Mouse (Mus musculus): ENCODE results near the gene Btrc. TPM values are rescaled to one million over a fixed set of nuclear protein-coding genes. Genes with fewer than 3 reads are reported as not detected.

The Btrc gene
- total RNA-seq, 1 experiment from 2014 or later, result 21.4 TPM

DNA sequence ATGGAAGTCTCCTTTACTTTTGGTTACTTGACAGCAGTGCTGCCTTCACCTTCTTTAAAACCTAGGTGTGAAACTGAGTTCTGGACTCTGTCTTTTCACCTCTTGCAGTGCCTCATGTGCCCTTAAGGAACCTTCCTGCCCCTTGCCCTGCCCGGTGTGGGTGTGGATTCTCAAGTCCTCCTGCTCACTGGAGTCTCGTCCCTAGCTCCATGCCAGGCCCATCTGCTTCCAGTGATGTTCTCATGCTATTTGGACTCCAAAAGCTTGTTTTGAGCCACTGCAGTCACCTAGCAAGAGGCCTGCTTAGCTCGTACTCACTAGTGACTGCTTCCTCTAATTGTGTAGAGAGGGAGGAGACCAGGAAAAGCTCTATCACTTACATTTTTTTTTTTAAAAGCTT lies 50.4 kb downstream of the Btrc start:
- ATAC-seq (ENCODE audit: extremely low read depth, insufficient number of reproducible peaks, low FRiP score, poor library complexity, severe bottlenecking), result no peak

DNA sequence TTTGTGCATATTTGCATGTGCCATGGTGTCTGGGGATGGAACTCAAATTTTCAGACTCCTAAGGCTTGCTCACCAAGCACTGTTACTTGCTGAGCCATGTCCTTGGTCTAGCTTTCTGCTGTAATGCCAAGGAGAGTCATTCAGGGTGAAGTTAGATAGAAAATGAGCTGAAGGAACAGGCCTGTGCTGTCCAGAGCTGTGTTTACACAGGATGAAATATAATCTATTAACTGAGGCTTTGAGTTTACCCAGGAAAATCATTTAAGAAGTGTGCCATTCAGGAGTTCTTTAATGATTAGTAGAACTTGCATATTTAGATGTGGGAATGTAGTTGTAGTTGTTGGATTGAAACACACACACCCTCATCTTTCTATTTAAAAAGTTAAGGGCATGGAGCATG lies 54.1 kb downstream of the Btrc start:
- no peak for ATAC-seq (ENCODE audit: extremely low read depth, insufficient number of reproducible peaks, low FRiP score, poor library complexity, severe bottlenecking)

DNA sequence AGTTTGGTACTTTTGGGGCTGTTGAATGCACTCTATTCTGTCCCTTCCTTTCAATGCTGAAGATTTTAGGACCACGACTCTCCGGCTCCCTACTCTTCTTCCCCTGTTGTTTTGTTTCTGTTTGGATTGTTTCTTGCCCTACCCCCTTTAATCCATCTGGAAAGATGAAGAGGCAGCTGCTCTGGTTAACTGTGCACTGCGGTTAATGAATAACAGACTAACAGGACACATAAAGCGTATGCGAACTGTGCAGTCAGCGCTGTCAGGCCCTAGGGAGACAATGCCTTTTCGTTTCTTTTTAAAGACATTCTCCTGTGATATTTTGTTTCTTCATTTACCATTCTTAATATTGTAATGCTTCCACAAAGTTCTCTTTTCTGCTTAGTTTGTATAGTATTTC lies 58.7 kb downstream of the Btrc start:
- ATAC-seq (ENCODE audit: extremely low read depth, insufficient number of reproducible peaks, low FRiP score, poor library complexity, severe bottlenecking), result no peak

DNA sequence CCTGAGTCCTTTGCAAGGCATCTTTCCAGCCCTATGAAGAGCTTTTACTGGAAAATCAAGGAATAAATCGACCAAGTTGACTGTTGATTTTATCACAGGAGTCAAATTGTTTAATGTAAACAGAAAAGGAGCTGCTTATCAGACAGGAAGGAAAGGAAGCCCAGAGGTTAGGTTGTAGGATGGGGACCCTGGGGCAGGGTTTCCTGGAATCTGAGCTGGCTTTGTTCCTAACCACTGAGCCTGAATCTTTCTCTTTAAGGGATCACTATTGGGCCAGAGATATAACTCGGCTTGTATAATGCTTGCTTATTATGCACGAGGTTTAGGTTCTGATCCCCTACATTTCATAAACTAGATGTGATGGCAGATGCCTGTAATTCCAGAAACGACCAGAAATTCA lies 64.6 kb downstream of the Btrc start:
- no peak for ATAC-seq (ENCODE audit: extremely low read depth, insufficient number of reproducible peaks, low FRiP score, poor library complexity, severe bottlenecking)

DNA sequence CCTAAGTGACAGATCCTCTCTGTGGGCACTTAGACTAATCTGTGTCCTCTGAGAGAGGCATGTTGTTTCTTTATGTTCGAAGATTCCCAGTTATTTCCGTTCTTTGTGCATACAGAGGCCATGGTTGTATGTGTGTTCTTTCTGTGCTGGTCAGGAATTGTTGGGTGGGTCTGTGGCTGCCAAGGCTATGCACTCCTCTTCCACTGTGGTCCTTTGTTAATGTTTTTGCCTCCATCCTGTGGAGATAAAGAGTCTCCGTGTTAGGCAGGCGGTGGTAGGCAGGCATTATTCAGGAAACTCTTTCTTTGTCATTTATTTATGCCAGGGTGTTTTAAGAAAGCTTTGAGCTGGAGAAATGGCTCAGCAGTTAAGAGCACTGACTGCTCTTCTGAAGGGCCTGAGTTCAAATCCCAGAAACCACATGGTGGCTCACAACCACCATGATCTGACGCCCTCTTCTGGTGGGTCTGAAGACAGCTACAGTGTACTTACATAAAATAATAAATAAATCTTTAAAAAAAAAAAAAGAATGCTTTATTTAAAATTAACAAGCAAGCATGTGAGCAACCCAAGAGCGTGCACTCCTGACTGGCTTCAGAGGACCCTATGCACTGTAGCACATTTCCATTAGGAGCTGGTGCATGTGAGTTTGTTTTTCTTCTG lies 67.6 kb downstream of the Btrc start:
- no peak for ATAC-seq (ENCODE audit: extremely low read depth, insufficient number of reproducible peaks, low FRiP score, poor library complexity, severe bottlenecking)

DNA sequence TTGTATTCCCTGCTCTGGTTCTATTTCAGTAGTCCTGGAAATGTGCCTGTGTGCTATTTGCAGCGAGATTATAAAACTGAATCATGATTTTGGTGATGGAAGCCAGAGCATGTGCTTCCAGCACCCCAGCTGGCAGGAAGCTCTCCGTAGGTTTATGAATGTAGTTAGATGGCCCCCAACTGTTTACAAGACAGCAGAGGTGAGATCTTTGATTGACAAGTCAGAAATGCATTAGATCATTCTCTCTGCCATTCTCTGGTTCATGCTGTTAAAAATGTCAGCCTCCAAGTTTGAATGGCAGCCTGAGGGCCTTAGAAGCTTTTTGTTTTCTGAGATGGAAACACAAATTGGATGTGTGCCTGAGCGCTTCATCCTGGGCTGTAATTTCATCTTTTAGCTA lies 68.8 kb downstream of the Btrc start:
- ATAC-seq (ENCODE audit: extremely low read depth, insufficient number of reproducible peaks, low FRiP score, poor library complexity, severe bottlenecking), result no peak

DNA sequence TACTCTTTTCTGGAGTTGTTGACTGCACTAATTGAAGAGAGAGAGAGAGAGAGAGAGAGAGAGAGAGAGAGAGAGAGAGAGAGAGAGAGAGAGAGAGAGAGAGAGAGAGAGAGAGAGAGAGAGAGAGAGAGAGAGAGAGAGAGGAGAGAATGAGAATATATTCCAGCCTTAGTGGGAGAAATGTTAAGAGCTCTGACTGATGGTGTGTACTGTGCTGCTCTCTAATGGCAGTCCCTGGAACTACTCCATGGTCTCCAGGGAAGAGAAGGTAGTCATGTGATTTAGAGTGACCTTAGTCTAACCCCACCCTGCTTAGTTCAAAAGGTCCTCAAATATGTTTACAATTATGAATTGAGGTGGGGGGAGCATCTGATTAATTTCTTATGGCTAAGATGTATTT lies 72.5 kb downstream of the Btrc start:
- peak; percentile 53; the same call in 1 of the 2 replicates for ATAC-seq (ENCODE audit: extremely low read depth, insufficient number of reproducible peaks, low FRiP score, poor library complexity, severe bottlenecking)

DNA sequence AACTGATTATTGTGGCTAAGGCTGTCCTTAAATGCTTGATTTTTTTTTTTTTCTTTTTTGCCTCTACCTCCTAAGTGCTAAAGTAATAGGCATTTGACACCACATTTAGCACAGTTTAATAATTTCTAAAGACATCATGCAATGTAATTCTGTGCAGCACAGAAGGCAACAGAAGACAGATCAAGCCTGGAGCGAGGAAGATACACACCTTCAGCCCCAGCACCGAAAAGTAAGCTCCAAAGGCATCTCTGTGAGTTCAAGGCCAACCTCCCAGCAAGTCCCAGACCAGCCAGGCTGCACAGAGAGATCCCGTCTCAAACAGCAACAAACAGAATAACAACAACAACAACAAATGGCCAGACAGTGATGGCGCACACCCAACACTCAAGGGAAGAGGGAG lies 73.6 kb downstream of the Btrc start:
- ATAC-seq (ENCODE audit: extremely low read depth, insufficient number of reproducible peaks, low FRiP score, poor library complexity, severe bottlenecking), result no peak

DNA sequence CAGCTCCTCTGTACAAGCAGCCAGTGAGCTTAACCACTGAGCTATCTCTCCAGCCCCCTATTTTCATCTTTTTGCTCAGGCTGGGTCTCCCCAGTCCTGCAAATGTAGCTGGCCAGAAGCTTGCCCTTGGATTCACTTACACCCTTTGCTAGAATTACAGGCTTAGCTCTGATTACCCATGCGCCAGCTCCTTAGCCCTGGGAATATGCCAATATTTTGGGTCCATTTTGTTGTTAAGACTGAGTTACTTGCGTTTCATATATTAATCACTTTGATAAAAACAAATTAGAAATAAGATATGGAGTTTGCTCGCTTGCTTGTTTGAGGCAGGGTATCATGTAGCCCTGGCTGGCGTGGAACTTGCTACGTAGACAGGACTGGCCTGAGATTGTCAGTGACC lies 74.7 kb downstream of the Btrc start:
- no peak for ATAC-seq (ENCODE audit: extremely low read depth, insufficient number of reproducible peaks, low FRiP score, poor library complexity, severe bottlenecking)

DNA sequence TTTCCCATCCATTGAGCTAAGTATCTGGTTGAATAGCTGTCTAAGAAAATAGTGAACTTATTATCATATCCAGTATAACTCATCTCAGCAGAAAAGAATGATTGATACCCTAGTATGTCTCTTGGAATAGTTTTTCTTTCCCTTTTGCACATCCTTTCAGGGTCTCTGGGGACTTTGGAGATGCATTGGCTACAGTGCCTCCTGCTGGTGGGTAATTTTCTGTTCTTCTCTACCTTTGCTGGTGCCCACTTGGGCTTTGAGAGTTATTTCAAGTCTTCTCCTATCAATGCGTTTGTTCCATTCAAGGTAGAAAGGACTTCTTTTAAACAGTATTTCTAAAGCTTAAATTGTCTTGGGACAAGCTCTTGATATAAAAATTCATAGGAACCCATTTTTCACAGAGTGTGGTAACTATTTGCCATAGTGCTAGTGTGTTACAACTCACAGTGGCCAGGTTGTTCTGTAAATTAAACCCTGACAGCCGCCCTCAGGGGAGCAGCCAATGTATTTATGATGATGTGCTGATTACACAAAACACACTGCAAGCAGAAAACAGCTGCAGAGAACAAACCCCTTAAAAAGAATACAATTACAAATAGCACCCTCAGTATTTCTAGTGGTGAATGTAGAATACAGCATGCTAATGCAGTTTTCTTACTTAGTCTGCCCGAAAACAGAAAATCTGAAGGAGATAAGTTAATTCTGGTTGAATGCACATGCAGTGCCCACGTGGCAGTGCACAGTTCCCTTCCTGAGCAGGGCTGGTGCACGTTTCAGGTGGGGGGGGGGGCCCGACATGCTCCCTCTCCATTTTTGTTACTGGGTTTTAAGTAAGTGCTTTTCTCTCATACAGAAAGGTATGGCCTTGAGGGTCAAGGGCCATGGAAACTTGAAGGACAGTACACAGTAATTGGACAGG lies 75.7 kb downstream of the Btrc start:
- no peak for ATAC-seq (ENCODE audit: extremely low read depth, insufficient number of reproducible peaks, low FRiP score, poor library complexity, severe bottlenecking)

DNA sequence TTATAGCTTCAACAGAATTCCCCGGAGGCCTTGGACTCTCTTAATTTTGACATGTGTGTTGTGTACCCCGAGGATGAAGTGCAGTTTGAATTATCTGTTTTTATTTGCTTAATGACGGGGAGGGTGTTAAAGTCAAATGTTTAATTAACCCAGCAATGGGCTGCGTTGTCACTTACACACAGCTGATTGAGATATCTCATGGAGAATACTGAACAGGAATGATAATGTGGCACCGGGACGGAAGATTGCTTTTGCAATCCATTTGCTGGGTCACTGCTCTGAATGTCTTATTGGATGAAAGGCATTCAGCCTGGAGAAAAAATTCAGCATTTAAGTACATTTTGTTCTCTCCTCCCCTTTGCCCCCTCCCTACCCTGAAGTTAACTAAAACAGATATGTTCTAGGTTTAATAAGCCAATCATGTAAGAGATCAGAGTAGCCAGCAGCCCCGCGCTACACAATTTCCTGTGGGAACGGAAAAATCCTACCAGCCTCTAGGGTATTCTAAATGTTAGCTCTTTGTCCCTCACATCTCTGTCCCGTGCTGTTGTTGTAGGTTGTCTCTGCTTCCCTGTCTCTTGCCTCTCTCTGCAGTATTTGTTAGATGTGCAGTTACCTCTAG lies 77.1 kb downstream of the Btrc start:
- ATAC-seq (ENCODE audit: extremely low read depth, insufficient number of reproducible peaks, low FRiP score, poor library complexity, severe bottlenecking), result no peak

DNA sequence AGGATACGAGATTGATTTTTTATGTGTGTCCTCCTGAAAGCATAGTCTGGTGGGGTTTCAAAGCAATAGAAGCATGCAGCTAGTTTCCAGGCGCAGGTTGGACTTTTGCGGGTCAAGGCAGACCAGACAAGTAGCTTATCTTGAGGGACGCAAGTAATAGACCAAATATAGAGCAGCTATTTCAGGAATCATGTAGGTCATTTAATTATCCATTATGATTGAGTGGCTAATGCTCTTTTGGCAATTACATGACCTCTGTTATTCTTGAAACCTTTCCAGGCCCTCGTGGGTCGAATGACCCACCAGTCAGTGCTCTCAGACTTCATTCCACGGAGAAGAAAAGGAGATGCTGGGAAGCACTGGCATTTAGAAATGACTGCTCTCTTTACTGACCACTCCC lies 78.2 kb downstream of the Btrc start:
- no peak for ATAC-seq (ENCODE audit: extremely low read depth, insufficient number of reproducible peaks, low FRiP score, poor library complexity, severe bottlenecking)

DNA sequence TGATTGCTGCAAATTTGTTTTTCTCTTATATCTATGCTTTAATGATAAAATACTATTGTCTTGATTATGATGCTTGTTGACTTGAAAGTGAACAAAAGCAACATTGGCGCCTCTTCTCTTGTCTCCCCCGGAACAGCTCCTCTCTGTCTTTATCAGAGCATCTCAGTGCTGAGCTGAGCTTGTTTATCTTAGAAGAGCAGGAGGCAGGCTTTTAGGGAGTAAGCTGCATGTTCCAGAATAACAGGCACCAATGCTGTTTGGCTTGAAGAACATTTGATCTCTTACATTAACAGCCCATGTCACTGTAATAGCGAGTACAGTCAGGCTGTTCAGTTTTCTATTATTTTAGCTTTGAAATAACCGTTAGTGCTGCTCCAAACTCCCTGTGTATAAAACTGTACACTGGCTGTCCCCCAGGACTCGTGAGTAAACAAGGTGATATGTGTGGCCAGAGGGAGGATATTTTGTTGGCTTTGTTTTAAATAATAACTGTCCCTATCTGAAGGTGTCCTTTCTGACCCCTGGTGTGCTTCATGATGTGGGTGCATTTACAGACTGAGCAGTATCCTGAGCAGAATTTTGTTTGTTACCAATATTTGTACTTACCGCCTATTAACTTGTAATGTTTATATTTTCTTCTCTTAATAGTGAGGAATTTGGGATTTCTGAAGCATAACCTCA lies 81.9 kb downstream of the Btrc start:
- ATAC-seq (ENCODE audit: extremely low read depth, insufficient number of reproducible peaks, low FRiP score, poor library complexity, severe bottlenecking), result no peak

DNA sequence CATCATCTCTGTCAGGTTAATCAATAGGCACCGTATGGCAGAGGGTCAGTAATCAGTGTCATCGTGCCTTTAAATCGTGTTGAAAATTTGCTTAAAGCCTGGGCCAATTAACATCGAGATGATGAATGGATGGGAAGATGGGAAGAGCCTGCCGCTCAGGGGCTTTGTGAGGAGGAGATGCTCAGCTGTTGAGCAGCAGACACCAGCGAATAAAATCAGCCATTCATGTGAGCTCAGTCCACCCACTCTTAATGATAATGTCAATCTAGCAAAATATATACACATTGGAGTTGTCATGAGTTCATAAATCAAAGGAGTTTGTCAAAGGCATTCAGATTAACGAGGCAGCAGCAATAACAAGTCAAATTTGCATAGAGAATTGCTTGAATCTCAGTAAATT lies 83.1 kb downstream of the Btrc start:
- no peak for ATAC-seq (ENCODE audit: extremely low read depth, insufficient number of reproducible peaks, low FRiP score, poor library complexity, severe bottlenecking)

DNA sequence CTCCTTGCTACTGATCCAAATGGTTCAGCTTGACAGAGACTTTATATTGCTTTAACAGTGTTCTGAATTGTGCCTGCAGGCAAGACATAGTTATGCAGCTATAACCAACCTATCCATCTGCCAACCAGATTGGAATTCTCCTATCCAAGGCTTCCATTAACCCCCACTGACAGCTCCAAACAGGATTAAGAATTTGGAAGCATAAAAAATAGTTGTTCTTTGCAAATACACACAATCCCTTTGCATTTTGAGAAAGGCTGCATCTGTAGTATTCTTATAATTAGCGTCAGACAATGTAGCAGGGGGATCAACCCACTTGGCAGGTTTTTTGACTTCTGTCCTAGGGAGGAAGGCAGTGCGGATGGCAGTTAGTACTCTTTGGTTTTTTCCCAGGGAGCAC lies 83.7 kb downstream of the Btrc start:
- no peak for ATAC-seq (ENCODE audit: extremely low read depth, insufficient number of reproducible peaks, low FRiP score, poor library complexity, severe bottlenecking)

DNA sequence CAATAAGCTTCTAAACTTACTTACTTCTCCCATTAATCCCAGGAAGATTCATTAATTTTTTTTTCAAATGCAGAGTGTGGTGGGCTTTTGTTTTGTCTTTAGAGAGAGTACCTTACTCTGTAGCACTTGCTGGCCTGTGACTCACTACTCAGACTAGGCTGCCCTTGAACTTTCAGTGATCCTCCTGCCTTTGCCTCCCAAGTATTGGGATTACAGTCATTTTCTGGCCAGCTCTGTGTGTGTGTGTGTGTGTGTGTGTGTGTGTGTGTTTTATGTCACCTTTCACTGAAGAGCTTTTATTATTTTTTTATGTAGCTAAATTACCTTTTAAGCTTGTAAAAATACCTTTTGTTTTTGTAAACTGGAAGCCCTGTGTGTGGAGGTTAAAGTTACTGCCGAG lies 84.4 kb downstream of the Btrc start:
- ATAC-seq (ENCODE audit: extremely low read depth, insufficient number of reproducible peaks, low FRiP score, poor library complexity, severe bottlenecking), result no peak

DNA sequence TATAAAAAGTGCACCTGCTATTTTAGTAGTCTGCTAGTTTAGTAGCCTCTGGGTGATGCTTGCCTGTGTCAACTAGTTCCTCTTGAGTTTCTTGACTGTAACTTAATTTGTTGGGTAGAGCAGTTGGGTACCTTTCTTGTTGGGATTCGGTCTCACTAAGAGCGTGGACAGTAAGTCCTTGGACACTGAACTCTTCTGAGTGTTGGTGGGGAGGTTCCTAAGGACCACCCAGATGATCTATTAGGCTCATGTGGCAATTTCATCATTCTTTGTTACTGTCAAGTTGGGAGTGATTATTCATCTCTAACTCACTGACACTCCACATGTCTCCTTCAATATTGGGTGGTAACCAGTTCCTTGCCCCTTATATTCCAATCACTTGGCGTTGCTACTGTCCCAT lies 90.9 kb downstream of the Btrc start:
- no peak for ATAC-seq (ENCODE audit: extremely low read depth, insufficient number of reproducible peaks, low FRiP score, poor library complexity, severe bottlenecking)

DNA sequence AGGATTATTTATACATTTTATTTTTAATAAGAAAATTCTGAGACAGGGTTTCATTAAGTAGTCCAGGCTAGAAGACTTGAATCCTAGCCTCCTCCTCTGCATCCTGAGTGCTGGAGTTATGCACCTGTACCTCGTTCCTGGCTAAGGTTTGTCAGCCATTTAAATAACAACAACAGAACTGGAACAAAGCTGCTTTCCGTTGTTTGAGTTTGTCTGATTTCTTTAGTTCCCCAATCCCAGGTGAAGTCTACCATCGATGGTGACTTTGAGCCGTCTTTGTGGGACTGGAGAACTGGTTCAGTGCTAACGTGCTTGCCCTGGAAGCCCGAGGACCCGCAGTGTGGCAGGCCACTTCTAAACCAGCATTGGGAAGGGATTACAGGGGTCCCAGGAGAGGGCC lies 93.4 kb downstream of the Btrc start:
- no peak for ATAC-seq (ENCODE audit: extremely low read depth, insufficient number of reproducible peaks, low FRiP score, poor library complexity, severe bottlenecking)

DNA sequence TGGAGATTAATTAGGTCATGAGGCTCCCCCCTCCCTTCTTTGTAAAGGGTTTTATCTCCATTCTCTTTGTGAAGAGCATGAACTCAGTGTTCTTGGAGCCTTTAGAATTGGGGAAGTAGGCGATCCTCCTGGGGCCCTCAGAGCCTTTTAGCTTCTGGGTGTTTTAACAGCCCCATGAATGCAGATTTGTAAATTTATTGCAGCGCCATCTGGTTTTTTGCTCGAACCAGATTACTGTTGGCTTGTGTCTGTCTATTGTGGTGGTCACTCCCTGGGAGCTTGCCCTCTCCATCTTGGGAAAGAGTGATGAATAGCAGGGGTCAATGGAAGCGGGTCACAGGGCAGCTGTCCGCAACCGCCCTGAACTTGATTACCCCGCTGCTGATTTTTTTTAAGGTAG lies 95.2 kb downstream of the Btrc start:
- ATAC-seq (ENCODE audit: extremely low read depth, insufficient number of reproducible peaks, low FRiP score, poor library complexity, severe bottlenecking), result no peak
